Mouse (Mus musculus) liver, adult 2 months (tissue): ENCODE measurements at regions not wholly inside any gene's neighbourhood (a gene's known extent, or its start where the extent isn't known, plus 50 kb on each side); places are given as distances from the start of the nearest gene placed in this dataset.

ENCODE experiments used
- DNase-seq: peaks from one replicate; pipeline ENCODE4 v3.0.0-alpha.2; 2011; ENCODE audit warnings: low read depth, low spot score; ENCODE audit errors: extremely low read depth
- H3K27ac ChIP-seq: fragments of 200-500 bp; replicated peaks from 2 replicates; pipeline ENCODE4 v1.5.1; 2012; ENCODE audit warnings: low read depth, mild to moderate bottlenecking, control low read depth, inconsistent platforms, low read length; ENCODE audit not compliant: insufficient read depth
- H3K27me3 ChIP-seq: fragments of 200-500 bp; 2 replicates; pipeline ENCODE4 v1.6.1; 2012; ENCODE audit warnings: mild to moderate bottlenecking, moderate library complexity, low read length, inconsistent platforms; ENCODE audit not compliant: control insufficient read depth, insufficient read depth
- H3K36me3 ChIP-seq: fragments of 200-500 bp; 2 replicates; pipeline ENCODE4 v1.6.1; 2012; ENCODE audit warnings: low read length, inconsistent platforms; ENCODE audit not compliant: control insufficient read depth, insufficient read depth
- H3K4me1 ChIP-seq: fragments of 200-500 bp; 2 replicates; pipeline ENCODE4 v1.6.1; 2011; ENCODE audit warnings: low read length; ENCODE audit not compliant: control insufficient read depth, insufficient read depth
- H3K4me3 ChIP-seq: fragments of 200-500 bp; 2 replicates; pipeline ENCODE4 v1.5.1; 2011; ENCODE audit warnings: low read depth, mild to moderate bottlenecking, control low read depth, low read length, moderate library complexity; ENCODE audit not compliant: insufficient read depth
- H3K79me2 ChIP-seq: fragments of 200-500 bp; 2 replicates; pipeline ENCODE4 v1.6.1; 2012; ENCODE audit warnings: inconsistent platforms, mild to moderate bottlenecking, low read length, moderate library complexity; ENCODE audit not compliant: control insufficient read depth, insufficient read depth
- H3K9ac ChIP-seq: fragments of 200-500 bp; 2 replicates; pipeline ENCODE4 v1.6.1; 2012; ENCODE audit warnings: low read depth, mild to moderate bottlenecking, control low read depth, inconsistent platforms, low read length
- CTCF ChIP-seq: fragments of 200-500 bp; IDR thresholded peaks from 2 replicates; pipeline ENCODE4 v1.5.1; 2011; ENCODE audit warnings: low read depth, low read length, control low read depth
- POLR2A ChIP-seq: fragments of 200-500 bp; IDR thresholded peaks from 2 replicates; pipeline ENCODE4 v1.6.1; 2011; ENCODE audit warnings: low read length, control low read depth; ENCODE audit not compliant: insufficient read depth; ENCODE audit errors: extremely low read depth
- WGBS: fragments of 180-500 bp; shearing (Covaris S2); methylation state at CpG from one replicate; pipeline ENCODE4 v1.1.7; 2018; 5-methylcytosine and 5-hydroxymethylcytosine counted together

GRCm38 (mm10) chr13:111928636-111929544, 120.1 kb upstream of the Map3k1 start:
- Histone ChIP-seq H3K36me3 (no peaks in the 10 kb centered on the region), H3K27ac (no peak overlapping the region), H3K27me3 (no peaks in the 10 kb centered on the region), H3K4me3 (no peak overlapping the region), H3K9ac (no peak overlapping the region), H3K4me1 (peaks cover 2% of the 10 kb centered on the region), H3K79me2 (no peaks in the 10 kb centered on the region)
- 86% methylated on average over 9 of the region's 9 CpGs for WGBS
- TF ChIP-seq CTCF: no peak
- TF ChIP-seq POLR2A: no peak
- no peak for DNase-seq

DNA sequence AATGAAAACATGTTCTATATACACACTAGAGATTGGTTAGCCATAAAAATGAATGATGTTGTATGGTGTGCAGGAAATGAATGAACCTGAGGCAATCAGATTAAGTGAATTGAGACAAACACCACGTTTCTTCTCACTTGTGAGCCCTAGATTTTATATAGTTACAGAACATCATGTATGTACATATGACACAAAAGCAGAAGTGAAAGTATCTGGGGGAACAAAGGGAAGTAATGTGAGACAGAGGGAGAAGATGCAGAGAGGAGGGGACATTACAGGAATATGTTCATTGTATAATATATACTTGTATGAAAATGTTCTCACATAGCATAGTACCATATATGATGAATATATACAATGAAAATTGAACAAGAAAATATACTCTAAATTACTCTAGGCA, 121.1 kb upstream of the Map3k1 start:
- Histone ChIP-seq H3K4me1 (peaks cover 2% of the 10 kb centered on the region), H3K27me3 (no peaks in the 10 kb centered on the region), H3K27ac (no peak overlapping the region), H3K9ac (no peak overlapping the region), H3K4me3 (no peak overlapping the region), H3K79me2 (no peaks in the 10 kb centered on the region), H3K36me3 (no peaks in the 10 kb centered on the region)
- no peak for DNase-seq
- no peak for TF ChIP-seq CTCF
- no peak for TF ChIP-seq POLR2A
- WGBS: 74% methylated on average over 1 of the region's 1 CpGs

DNA sequence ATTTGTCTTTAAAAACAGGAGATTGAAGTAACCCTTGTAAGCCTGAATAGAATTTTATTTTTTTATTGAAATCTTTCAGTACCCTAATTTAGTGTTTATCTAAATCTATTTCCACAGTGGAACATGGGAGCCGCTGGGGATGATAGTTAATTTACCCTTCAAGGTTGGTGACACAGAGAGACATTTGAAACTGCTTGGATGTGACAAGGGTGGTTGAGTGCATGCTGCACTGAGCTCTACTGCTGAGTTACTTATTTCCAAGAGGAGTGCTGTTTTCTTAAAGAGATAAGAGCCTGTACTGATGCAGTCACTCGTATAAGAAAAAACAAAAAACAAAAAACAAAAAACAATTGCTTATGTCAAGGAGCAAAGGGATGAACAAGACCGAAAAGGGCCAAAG, 123.7 kb upstream of the Map3k1 start:
- no peak for DNase-seq
- no peak overlapping the region for H3K27ac ChIP-seq

GRCm38 (mm10) chr13:111933526-111934240, 124.9 kb upstream of the Map3k1 start:
- H3K36me3 ChIP-seq: no peaks in the 10 kb centered on the region
- H3K4me3 ChIP-seq: no peak overlapping the region
- peak; percentile 37 for DNase-seq
- 36% methylated on average over 8 of the region's 8 CpGs for WGBS
- H3K9ac ChIP-seq: no peak overlapping the region
- H3K27me3 ChIP-seq: no peaks in the 10 kb centered on the region
- H3K79me2 ChIP-seq: no peaks in the 10 kb centered on the region
- H3K4me1 ChIP-seq: peaks cover 10% of the 10 kb centered on the region
- H3K27ac ChIP-seq: 0 out of 2 replicates have a peak overlapping the region, but pooled peaks have one; percentile 17
- no peak for TF ChIP-seq CTCF
- TF ChIP-seq POLR2A: no peak

More for the DNA sequence above, 123.7 kb upstream of the Map3k1 start:
- Histone ChIP-seq H3K4me1 (peaks cover 9% of the 10 kb centered on the region), H3K79me2 (no peaks in the 10 kb centered on the region), H3K27me3 (no peaks in the 10 kb centered on the region), H3K36me3 (no peaks in the 10 kb centered on the region), H3K4me3 (no peak overlapping the region), H3K9ac (no peak overlapping the region)
- TF ChIP-seq CTCF (no peak), POLR2A (no peak)
- 92% methylated on average over 3 of the region's 3 CpGs for WGBS

DNA sequence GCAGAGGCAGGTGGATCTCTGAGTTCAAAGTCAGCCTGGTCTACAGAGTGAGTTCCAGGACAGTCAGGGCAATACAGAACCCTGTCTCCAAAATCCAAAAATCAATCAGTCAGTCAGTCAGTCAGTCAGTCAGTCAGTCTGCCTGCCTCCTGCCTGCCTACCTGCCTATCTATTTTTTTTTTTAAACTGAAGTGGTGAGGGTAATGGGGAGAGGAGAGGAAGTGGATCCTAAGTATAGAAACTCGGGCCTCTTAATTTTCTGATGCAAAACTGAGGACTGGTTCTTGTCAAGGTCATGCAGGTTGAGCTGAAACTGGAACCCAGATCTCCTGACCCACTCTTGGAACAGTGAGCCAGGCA, 126.9 kb upstream of the Map3k1 start:
- H3K36me3 ChIP-seq: no peaks in the 10 kb centered on the region
- H3K27ac ChIP-seq: peak overlapping the region; percentile 30
- WGBS: 15% methylated on average over 1 of the region's 1 CpGs
- TF ChIP-seq CTCF (no peak), POLR2A (no peak)
- H3K79me2 ChIP-seq: no peaks in the 10 kb centered on the region
- H3K4me1 ChIP-seq: peaks cover 10% of the 10 kb centered on the region
- no peak overlapping the region for H3K9ac ChIP-seq
- no peaks in the 10 kb centered on the region for H3K27me3 ChIP-seq
- DNase-seq: no peak
- no peak overlapping the region for H3K4me3 ChIP-seq
